Mouse (Mus musculus) spleen, postnatal 4 days (tissue): Measurements from ENCODE around the gene Sgk1.

Experiments used
- DNase-seq, 2 experiments: peaks; one replicate each; pipeline ENCODE4 v3.0.0; 2022; ENCODE audit warnings: low spot score in 2 of 2

Sgk1 gene

DNA sequence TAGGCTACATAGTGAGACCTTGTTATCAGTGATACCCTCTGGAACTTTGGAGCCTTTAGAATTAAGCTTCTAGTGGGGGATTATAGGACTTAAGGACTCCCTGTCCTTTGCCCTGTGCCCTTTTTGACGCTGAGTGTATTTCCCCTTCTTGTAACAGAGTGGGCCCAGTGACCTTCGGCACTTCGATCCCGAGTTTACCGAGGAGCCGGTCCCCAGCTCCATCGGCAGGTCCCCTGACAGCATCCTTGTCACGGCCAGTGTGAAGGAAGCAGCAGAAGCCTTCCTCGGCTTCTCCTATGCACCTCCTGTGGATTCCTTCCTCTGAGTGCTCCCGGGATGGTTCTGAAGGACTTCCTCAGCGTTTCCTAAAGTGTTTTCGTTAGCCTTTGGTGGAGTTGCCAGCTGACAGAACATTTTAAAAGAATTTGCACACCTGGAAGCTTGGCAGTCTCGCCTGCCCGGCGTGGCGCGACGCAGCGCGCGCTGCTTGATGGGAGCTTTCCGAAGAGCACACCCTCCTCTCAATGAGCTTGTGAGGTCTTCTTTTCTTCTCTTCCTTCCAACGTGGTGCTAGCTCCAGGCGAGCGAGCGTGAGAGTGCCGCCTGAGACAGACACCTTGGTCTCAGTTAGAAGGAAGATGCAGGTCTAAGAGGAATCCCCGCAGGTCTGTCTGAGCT lies 116.7 kb downstream of the Sgk1 start:
- DNase-seq: no peak

DNA sequence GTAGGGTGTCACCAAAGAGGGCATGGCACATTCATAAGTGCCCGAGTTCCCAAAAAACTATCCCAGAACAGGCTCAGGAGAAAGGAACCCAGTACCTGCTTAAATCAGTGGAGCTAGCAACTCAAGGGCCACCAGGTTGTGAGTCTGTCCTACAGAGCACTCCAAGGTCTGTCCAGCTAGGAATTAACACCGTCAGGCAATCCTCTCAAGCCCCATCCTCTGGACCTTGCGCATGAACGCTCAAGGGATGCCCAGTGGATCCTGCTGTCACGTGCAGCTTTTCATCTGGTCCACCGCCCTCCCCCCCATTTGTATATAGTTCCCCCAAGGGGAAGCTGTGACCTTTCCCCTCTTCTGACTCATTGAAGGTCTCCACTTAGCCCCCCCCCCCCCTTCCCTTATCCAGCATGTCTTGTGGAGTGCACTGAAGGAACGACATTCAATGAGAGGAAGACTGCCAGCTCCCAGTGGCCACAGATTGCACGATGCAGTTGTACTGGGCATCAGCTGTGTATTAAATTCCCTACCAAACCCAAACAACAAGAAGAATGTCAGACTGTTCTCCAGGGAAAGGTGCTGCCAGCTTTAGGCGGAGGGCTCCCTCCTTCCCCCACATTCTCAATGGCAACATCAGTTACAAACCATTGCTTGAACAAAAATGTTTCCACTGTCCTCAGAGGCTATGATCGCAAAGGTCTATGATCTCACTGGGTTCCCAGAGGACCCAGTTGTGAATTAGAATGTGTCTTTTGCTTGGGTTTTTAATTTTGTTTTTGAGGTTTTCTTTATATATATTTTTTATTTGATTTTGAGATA lies 118.7 kb downstream of the Sgk1 start:
- DNase-seq: no peak

DNA sequence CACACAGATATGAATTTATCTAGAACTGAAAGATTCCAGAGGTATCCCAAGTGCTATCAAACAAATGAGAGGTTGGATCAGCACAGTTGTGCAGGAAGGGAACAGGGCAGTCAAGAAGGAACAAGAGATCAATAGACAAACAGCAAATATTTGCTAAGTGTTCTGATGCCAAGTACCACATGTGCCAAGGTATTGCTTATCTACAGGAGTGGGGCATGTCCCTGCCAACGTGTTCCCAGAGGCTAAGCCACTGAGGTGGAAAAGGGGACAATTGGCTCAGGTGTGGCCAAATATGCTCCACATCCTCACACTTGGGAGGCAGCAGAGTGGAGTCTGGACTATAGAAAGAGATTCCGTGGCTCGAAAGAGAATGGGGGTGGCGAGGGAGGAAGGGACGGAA lies 119.6 kb downstream of the Sgk1 start:
- DNase-seq: no peak

DNA sequence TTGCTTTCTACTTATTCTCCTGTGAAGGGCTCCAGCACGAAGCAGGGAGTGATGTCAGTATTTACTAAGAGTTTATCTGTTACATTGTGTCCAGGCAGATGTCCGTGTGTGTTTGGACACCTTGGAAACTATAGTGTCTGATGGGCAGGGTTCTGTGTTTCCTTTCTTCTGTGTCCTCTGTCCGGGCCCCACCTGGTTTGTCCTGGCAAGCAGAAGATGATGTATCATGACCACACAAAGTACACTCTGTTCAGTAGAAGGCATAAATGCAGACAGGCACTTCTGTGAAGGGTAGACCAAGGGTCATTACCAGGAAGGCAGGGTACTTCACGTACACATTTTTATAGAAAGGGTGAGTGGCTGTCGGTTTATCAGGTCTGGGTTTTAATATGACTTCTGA lies 122.8 kb downstream of the Sgk1 start:
- no peak for DNase-seq

DNA sequence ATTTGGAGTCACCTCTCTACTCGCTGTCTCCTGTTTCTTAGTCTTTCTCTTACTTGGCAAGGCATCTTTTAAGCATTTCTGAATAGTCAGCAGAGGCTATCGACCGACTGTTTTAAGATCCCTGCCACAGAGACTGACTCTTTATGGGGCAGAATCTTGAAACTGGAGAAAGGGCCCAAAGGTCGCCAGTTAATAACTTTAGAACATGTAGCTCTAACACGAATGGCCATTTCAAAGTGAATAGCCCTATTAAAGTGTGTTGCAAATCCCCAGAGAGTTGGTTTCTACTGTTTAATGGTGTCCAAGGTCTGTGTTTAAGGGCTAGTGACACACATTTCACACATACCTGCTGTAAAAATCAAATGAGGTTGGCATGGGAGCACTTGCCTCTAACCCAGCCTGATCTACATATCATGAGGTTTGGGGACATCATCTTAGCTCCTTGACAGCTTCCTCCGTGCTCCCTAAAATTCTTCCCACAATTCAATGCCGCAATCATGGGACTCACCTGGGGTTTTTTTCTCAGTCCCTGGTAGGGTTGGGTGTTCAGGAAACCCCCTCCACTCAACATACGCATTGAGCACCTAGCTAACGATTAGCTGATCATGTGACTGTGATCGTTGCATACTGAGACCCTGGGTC lies 125.3 kb downstream of the Sgk1 start:
- peak in 1 of 2 experiments; percentile 31 for DNase-seq

DNA sequence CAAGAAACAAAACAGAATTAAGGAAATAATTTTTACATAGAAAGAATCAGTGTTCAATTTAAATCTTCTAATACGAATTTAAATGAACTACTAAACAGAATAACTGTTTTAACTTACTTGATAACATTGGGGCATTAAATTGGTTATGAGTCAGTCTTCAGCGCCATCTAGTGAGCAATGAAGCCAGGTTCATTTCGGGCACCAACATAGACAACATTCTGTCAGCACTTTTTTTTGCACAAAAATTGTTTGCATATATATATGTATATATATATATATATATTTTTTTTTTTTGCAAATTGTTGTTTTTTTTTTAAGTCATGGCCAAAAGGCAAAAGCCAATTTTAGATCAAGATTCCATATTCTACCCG lies 125.8 kb downstream of the Sgk1 start:
- DNase-seq: no peak

DNA sequence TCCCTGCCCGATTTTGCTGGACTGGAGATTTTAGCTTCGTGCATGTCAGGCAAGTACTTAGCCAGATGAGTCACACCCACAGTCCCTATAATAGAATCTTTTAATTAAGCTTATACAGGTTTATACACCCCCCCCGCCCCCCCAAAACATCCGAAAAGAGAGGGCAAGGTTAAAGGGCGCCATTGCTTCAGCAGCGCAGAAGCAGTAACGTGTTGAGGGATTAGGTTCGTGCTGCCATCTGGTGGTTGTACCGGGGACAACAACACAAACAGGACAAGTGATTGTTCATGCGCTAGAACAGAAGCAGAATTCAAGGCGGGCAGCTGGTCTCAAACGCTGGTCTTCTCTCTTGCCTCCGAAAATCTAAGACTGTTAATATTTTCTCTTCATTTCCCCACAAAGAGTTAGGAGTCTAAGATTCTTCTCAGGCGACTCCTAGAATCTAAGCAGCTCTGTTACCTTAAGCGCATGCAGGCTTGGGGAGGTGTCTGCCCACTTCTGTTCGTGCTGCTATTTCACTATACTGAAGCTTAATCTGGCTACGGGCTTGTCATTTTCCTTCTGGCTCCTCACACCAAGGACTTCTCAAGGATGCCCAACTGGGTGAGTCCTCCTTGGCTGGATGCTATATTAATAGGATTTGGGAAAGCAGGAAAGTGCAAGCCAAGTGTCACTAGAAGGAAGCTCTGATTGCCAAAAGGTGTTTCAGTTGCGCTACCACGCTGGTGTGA lies 128.3 kb downstream of the Sgk1 start:
- peak; percentile 66 to 88 for DNase-seq

DNA sequence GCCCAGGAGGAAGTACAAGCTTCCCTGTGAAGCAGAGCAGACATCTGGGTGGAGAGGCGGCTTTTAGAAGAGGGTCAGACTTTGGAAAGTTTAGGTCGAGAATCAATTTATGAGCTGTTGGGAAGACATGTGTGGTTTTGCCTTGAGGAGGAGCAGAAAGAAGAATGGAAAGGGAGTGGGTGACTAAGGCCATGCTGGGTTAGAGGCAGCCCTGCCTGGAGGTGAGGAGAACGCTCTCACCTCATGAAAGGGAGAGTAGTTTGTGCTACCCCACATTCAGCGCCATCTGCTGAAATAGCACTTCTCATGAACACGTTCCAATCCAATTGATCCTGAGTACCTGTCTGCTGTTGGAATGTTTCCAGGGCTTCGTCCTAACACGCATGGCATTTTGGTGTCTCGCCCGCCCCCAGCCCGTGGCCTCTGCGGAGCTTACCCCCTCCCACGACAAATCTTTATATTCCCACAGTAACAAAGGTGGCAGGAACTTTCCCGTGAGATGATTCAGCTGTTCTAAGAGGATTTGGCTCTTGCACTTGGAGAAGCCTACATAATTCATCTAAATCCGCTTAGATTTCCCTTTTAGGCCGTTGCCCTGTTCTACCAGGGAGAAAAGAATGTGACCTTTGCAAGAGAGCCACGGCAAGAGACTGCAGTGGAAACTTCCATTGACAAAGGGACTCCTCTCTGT lies 135.6 kb downstream of the Sgk1 start:
- DNase-seq: peak in 1 of 2 experiments; percentile 47

DNA sequence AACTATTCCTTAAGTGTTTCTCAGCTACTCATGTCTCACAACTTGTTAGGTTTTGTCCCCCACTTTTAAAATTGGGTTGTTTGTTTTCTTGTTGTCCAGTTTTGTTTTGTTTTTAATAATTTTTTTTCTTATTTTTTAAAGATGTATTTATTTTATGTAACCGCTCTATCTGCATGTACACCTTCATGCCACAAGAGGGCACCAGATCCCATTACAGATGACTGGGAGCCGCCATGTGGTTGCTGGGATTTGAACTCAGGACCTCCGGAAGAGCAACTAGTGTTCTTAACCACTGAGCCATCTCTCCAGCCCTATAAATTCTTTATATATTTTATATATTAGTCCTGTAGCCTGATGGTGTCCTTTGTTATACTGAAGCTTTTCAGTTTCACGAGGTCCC lies 136.6 kb downstream of the Sgk1 start:
- peak in 1 of 2 experiments; percentile 34 for DNase-seq

DNA sequence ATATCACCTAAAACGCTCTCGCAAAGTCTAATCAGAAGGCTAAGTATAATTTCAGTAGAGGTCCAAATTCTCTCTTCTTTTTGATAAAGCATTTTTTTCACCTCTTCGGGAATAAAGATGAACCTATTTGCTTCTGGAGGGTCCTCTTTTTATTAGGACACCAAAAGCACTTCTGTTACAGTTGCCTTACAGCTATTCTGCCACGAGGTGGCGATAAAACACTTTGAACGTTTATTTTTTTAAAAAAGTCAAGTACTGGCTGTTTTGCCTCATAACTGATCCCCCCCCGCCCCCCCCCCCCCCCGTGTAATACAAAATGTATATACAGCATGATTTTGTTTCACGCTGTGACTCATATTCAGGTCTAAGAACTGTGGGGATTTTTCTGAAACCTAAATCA lies 152.3 kb downstream of the Sgk1 start:
- DNase-seq: no peak

DNA sequence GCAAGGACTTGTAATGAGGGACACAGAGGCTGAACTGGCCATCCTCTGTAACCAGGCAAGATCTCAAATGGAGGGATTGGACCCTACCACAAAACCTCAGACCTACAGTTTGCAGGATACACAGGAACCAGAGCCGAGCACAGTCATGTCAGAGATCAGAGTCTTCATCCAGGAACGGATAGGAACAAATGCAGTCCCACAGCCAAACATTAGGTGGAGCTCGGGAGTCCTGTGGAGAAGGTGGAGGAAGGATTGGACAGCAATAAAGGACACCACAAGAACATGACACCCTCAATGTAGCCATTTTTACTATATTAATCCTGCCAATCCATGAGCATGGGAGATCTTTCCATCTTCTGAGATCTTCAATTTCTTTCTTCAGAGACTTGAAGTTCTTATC lies 154.3 kb downstream of the Sgk1 start:
- peak; percentile 41 to 71 for DNase-seq
